Mouse (Mus musculus) frontal cortex, adult 2 months (tissue): Measurements from ENCODE around the gene Taar7d. TPM values are rescaled to one million over a fixed set of nuclear protein-coding genes. Genes with fewer than 3 reads are reported as not detected.
A peak's percentile ranks its signal among the peaks of the same experiment; 100 is the strongest.
"Not testable (repeated sequence)": the region's sequence is repeated elsewhere in the genome, so short reads cannot be mapped to it uniquely, and the experiment has no call there.

ENCODE experiments used
- DNase-seq, 2 experiments: peaks; one replicate each; pipeline ENCODE4 v3.0.0; 2022; ENCODE audit warnings: low spot score in 1 of 2; ENCODE audit errors: extremely low spot score in 1 of 2
- polyA plus RNA-seq: library from polyadenylated mRNA; depleted of rRNA; stranded (reverse); fragments of >200 nt; gene quantifications from 2 replicates; pipeline ENCODE4 v1.2.3, GENCODE M21; 2012; rRNA removed

The Taar7d gene
- not detected in 2 replicates for polyA plus RNA-seq

DNA sequence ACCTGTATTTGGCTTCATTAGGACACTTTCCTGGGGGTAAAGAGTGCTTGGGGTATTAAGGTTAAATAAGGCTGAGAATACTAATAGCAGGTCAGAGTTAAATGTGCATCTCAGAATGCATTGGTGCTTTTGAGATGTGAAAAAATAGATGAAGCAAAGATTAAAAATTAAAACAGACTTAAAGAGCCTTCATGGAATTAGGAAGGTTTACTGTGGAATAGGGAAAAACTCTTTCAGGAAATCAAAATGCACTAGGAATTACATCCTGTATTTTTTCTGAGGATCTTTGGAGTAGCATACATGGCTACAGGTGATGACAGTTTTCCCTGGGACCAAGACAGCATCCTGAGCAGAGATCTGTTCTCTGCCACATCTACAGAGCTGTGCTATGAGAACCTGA, at the start of gene Taar7d:
Gene Taar7d (plus strand): TSS at position 301 of the 400 bp plus-strand sequence.
- DNase-seq, result no peak

DNA sequence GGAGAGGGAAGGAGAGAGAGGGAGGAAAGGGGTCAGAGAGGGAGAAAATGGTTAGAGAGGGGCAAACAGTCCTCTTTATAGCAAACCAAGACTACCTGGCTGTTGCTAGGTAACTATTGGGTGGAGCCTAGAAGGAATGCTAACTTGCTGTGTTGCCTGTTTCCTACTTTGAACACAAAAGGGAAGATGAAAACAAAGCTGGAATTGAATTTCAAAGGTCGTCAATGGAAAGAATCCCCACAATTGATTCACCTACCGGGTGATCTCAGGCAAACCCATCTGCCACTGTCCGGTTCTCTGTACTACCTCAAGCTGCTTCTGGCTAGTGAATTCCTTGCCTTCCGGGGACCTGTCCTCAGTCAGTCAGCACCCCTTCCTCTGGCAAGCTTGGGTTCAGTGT, 49.1 kb upstream of the Taar7d start:
- DNase-seq, result no peak

DNA sequence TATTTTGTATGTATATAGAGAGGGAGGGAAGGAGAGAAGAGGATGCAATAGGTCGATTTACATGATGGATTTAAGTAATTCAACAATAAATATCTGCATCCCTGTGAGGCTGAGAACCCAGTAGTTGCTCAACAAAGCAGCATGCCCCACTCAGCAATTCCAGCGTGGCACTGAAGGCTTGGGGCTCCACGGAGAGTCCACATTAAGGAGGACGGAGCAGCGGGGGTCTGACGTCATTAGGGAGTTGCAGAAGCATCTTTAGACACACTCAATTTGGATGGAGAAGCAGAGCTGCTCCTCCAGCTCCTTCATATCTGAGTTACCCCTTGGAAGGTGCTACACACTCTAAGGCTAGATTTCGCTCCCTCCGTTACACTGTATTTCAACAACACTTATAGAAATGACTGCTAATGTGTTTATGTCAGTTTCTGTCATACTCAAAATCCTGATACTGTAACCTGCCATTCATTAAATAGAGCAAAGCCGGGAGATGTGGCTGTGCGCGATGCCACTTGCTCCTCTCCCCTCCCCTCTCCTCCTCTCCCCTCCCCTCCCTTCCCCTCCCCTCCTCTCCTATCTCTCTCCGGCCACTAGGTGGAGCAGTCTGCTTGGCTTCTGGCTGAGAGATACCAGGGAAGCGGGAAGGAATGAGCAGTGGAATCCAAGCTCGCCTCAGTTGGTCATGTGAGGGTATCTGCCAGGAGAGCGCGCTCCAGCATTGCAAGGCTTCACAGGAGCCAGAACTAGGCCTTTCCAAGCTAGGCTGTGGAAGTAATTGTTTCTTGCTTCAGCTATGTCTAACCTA, 47.9 kb upstream of the Taar7d start:
- peak; percentile 25 to 84 for DNase-seq

DNA sequence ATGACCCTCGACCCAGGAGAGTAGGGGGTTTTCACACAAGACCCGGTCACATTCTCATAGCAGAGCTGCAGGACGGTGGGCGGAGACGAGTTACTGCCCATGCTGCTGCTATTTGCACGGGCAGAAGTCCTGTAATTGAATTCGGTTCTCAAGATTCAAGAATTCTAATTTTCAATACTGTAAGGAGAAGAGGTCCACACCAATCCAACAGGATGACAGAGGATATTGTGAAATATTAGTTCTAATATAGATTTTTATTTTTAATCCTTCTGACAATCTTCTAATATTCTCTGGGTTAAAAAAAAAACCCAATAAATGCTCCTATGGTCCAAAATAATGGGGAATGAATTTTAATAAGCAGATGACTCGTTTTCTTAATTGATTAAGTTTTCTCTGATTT, 41.5 kb upstream of the Taar7d start, which contains the start of gene Taar6:
Gene Taar6 (minus strand): TSS at position 101 of the 400 bp plus-strand sequence.
- DNase-seq, result no peak

DNA sequence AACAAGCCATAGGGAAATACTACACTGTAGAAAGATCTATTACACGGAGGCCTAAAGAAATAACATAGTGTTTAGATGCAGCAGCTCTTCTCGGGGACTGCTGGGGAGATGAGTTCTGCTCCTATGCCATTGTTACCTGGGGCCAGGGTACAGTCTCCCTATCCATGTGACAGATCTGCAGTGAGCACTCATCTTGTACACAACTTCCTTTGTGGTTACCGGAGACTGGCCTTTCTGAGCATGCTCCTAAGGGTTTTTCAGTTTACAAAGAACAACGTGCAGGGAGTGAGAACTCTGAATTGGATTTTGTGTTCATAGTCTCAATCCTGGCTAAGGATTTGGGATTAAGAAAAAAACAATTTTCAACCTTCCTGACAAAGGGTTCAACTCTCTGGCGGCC, 40.6 kb upstream of the Taar7d start:
- no peak for DNase-seq

DNA sequence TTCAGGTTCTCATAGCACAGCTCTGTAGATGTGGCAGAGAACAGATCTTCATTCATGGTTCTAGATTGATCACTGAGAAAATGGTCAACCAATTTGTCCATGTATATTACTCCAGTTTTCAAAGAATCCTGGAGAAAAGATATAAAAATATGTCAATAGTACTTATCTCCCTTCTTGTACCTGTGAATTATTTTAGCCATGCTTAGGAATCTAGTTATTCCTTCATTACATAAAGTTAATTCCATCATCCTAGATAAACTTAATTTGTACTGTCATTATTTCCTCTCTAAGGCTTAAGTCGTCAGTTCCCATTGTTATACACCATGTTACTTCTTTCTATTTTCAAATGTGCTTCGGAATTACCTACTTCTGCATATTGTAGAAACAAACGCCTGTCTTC, 33.6 kb upstream of the Taar7d start, which contains the start of gene Taar7a:
Gene Taar7a (minus strand): TSS at position 101 of the 400 bp plus-strand sequence.
- no peak for DNase-seq

DNA sequence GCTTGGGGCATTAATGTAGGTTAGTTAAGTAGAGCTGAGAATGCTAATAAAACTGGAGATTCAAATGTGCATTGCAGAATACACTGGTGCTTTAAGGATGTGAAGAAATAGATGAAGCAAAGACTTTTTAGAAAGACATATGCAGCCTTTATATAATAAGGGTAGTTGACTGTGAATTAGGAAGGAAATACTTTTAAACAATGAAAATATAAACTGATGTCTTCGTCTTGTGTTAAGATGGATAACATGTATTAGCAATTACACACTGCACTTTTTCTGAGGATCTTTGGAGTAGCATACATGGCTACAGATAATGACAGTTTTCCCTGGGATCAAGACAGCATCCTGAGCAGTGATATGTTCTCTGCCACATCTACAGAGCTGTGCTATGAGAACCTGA, 27.4 kb upstream of the Taar7d start, which contains the start of gene Taar7b:
Gene Taar7b (plus strand): TSS at position 301 of the 400 bp plus-strand sequence.
- DNase-seq, result no peak

DNA sequence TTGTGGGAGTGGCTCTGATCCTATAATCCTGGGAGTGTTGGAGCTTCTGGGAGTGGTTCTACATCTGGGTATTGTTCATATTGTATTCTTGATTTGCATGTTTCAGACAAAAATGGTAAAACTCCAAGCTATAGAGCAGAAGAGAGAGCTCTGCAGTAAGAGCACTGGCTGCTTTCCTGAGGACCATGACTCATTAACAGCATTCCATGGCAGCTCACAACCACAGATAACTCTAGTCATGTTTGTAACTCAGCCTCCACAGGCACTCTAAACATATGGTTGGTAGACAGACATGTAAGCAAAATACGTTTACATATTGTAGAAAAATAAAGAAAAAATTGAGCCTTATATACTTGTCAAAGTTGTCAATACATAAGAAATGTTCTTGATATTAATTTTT, 20.6 kb upstream of the Taar7d start:
- DNase-seq, result no peak

DNA sequence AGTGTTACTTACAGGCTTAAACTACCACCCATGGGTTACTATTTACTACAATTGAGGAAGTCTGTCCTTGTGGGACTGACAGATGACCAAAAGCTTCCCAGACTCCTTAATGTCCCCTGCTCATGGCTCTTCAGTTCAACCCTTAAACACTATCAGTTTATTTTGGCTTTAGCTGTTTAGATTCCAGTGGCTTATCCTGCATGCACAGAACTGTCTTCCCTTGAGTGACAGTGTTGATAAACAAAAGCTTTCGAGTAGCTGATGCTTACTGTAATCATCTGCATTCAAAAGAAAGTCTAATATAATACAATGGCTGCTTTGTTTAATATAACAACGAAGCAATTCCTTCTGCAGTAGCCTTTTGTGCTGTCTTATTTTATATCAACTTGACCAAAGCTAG, 20.0 kb upstream of the Taar7d start:
- DNase-seq, result no peak

DNA sequence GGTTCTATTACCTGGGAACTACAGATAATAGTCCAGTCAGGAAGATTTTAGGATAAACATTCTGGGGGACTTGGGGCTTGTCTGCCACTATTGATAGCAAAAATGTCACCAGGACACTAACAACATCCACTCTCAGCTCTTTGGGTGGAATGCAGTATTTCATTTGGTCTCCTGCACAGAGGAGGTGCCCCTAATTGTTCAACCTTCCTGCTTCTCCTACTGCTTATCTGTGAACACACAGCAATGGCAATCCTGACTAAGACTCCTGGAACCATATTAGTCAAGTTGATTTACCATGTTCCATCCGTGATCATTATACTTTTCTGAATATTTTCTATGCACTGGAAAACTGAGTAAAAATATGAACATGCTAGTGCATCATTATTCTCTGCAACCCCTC, 18.9 kb upstream of the Taar7d start:
- DNase-seq, result no peak

DNA sequence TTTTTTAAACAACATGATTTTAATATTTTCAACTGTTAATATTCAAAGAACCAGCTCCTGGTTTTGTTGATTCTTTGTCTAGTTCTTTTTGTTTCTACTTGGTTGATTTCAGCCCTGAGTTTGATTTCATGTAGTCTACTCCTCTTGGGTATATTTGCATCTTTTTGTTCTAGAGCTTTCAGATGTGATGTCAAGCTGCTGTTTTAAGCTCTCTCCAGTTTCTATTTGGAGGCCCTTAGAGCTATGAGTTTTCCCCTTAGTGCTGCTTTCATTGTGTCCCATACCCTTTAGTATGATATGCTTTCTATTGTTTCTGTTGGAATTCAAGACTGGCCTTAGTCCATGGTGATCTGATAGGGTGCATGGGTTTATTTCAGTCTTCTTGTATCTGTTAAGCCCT, 4.3 kb downstream of the Taar7d start:
- DNase-seq, result no peak

DNA sequence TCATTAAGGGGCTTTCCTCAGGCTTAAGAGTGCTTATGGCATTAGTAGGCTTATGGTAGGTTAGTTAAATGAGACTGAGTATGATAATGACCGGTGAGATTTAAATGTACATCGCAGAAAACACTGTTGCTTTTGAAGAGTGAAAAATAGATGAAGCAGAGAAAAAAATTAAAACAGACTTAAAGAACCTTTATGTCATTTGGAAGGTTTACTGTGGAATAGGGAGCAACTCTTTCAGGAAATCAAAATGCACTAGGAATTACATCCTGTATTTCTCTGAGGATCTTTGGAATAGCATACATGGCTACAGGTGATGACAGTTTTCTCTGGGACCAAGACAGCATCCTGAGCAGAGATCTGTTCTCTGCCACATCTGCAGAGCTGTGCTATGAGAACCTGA, 10.3 kb downstream of the Taar7d start, which contains the start of gene Taar7e:
Gene Taar7e (plus strand): TSS at position 301 of the 400 bp plus-strand sequence.
- no peak for DNase-seq

DNA sequence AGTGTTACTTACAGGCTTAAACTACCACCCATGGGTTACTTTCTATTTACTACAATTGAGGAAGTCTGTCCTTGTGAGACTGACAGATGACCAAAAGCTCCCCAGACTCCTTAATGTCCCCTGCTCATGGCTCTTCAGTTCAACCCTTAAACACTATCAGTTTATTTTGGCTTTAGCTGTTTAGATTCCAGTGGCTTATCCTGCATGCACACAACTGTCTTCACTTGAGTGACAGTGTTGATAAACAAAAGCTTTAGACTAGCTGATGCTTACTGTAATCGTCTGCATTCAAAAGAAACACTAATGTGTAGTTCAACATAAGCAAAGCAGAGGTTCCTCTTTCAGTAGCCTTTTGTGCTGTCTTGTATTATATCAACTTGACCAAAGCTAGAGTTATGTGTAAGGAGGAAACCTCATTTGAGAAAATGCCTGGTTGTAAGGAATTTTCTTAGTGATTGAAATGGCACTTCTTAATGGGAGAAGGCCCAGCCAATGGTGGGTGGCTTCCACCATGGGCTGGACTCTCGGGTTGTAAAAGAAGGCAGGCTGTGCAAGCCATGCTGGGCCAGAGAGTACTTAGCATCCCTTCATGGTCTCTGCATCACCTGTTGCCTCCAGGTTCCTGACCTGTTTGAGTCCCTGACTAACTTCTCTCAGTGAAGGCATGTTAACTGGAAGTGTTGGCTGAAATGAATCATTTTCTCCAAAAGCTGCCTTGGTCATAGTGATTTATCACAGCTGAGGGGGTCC, 13.3 kb downstream of the Taar7d start:
- DNase-seq, result no peak

DNA sequence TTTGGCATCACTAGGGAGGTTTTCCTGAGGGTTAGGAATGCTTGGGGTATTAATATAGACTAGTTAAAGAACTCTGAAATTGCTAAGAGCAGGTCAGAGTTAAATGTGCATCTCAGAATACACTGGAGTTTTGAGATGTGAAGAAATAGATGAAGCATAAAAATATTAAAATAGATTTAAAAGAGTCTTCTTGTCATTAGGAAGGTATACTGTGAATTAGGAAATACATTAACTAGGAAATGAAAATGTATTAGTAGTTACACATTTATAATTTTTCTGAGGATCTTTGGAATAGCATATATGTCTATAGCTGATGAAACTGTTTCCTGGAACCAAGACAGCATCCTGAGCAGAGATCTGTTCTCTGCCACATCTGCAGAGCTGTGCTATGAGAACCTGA, 22.2 kb downstream of the Taar7d start, which contains the start of gene Taar7f:
Gene Taar7f (plus strand): TSS at position 301 of the 400 bp plus-strand sequence.
- no peak for DNase-seq

DNA sequence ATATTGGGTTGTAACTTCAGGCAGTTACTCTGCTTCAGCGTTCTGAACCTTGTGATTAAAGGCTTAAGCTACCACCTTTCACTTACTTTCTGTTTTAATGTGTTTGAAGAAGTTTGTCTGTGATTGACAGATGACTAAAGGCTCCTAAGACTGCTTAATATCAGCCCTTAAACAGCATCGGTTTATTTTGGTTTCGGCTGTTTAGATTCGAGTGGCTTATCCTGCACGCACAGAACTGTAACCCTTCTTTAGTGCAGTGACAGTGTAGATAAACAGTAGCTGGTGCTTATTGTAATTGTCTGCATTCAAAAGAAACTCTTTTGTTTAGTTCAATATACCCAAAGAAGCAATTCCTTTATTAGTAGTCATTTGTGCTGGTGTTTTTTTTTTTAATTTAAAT, 25.0 kb downstream of the Taar7d start:
- no peak for DNase-seq

DNA sequence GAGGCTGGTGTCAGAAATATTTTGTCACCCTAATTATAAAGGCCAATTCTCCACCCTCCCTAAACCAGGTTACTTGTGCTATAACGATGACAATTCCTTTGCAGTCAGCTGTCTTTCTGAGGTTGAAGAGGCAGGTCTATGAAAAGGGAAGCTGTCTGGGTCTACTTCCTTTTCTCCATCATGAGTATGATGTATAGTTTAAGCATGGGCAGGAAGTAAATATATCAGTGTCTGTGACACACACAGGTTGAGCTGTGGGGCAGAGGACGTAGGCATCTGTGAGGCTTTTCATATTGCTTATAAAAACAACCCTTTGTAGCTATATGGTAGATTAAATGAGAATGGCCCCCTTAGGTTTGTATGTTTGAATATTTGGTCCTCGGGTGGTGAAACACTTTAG, 32.0 kb downstream of the Taar7d start:
- DNase-seq, result no peak

DNA sequence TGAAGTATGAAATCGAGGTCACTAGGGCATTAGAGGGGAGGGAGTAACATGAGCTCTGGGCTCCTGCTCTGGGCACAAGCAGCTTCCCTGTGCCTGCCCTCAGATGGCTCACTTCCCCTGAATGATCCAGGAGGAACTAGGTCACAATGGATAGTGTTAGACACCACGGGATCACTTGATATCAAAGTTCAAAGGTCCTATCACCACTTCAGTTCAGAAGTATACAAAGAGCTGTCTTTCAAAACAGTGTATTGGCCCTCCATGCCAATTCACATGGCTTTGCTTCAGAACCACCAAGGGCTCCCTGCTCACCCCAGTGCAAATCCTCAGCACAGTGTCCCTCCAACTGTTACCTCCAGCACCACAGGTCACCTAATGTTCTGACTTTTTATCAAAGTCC, 47.7 kb downstream of the Taar7d start:
- not testable (repeated sequence) for DNase-seq

DNA sequence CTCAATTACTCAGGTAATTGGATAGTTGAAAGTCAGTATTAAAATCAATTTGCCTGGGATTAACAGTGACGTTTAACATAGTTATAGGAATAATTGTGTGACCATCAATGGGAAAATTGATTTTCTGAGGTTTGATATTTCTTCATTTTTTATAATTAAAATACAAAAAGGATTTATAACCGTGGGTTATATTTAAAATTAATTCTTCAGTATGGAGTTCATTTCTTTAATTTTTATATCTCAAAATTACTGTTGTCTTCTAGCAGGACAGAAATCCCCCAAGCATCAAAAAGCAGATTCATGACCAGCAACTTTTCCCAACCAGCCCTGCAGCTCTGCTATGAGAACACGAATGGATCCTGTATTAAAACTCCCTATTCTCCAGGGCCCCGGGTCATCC, 49.2 kb downstream of the Taar7d start, which contains the start of gene Taar8a:
Gene Taar8a (plus strand): TSS at position 301 of the 400 bp plus-strand sequence.
- DNase-seq, result not testable (repeated sequence)
